Mouse (Mus musculus) ovary, postnatal 14 days (tissue): ENCODE measurements around the gene Ofcc1.

Experiments used
- DNase-seq: peaks from one replicate; pipeline ENCODE4 v3.0.0; 2022; ENCODE audit warnings: low spot score

Ofcc1 gene

GRCm38 (mm10) chr13:39997901-39998300, 363.3 kb downstream of the Ofcc1 start:
- DNase-seq = no peak

- no peak for DNase-seq
Observed at GRCm38 (mm10) chr13:39979294-39980061, 381.8 kb downstream of the Ofcc1 start.

- no peak for DNase-seq
Observed at GRCm38 (mm10) chr13:39968349-39969016, 392.8 kb downstream of the Ofcc1 start.

GRCm38 (mm10) chr13:39957226-39957625, 404.0 kb downstream of the Ofcc1 start:
- DNase-seq = no peak

GRCm38 (mm10) chr13:39956017-39956416, 405.2 kb downstream of the Ofcc1 start:
- DNase-seq = no peak
